13 mouse cellular contexts compared by ENCODE assay signal in the genomic region with DNA sequence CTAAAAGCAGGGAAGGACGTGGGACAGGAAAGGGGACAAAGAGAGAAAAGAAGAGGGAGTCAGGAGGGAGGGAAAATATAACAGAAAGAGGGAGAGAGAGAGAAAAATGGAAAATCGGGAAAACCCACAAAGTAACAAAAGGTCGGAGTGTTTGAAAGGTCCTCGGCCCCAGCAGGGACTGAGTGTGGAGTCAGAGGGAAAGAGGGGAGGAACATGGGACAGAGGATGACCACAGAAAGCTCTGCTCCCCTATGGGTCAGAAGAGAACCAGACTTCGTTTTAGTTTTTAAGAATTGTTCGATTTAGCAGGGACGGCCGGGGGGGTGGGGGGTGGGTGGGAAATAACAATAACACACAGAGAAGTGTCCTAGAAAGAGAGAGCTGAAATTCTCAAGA.
A peak's percentile ranks its signal among the peaks of the same experiment; 100 is the strongest.
DNase-seq lines count a peak whose midpoint lies in the region; ATAC-seq and TF ChIP-seq lines count a peak whose summit lies in the region.
"Had no signal": no experiment of that assay in that cellular context is flagged by ENCODE, and none has a peak within 500 bp of the region (broad histone marks: within the 10 kb centered on the region; RNA-seq: fewer than 3 reads in every experiment).

No protein-coding gene starts in this region.

- no peak for DNase-seq in heart, adult 9 months (ENCODE audit: low spot score in 2 of 2)
- no peak for DNase-seq in hindbrain, embryonic 11.5 days (ENCODE audit: low spot score)
- DNase-seq in lung, adult 18-20 months, result no peak
- no peak for DNase-seq in testis, postnatal 10 days (ENCODE audit: low spot score)
- DNase-seq in liver, postnatal 0 days, result no peak
- DNase-seq: gastrocnemius, adult 2 months; kidney, postnatal 36 days; lung, postnatal 10 days; thymus, postnatal 14 days had no signal

- ATAC-seq in heart, embryonic 11.5 days (replicated peaks; ENCODE audit: insufficient number of reproducible peaks, low FRiP score, low TSS enrichment), result no peak
- ATAC-seq in embryonic facial prominence, embryonic 13.5 days (ENCODE audit: insufficient number of reproducible peaks, insufficient read depth, low FRiP score, low TSS enrichment, low read depth), result no peak
- peak; percentile 41; the same call in 1 of the 2 replicates for ATAC-seq in hindbrain, embryonic 11.5 days (ENCODE audit: low FRiP score)
- ATAC-seq in midbrain, embryonic 13.5 days, result peak; percentile 16; the same call in 1 of the 2 replicates
- ATAC-seq in liver, postnatal 0 days, result no peak

- WGBS in heart, embryonic 11.5 days (ENCODE audit: insufficient replicate concordance), result 66% methylated on average over 8 of the region's 8 CpGs
- WGBS in embryonic facial prominence, embryonic 13.5 days, result 49% methylated on average over 8 of the region's 8 CpGs
- 51% methylated on average over 8 of the region's 8 CpGs for WGBS in hindbrain, embryonic 11.5 days
- 17% methylated on average over 8 of the region's 8 CpGs for WGBS in midbrain, embryonic 13.5 days
- WGBS in liver, postnatal 0 days (ENCODE audit: insufficient replicate concordance), result 61% methylated on average over 8 of the region's 8 CpGs

- H3K36me3 ChIP-seq in heart, embryonic 11.5 days (ENCODE audit: control insufficient read depth, insufficient read depth, low read length), result no peaks in the 10 kb centered on the region
- H3K36me3 ChIP-seq in embryonic facial prominence, embryonic 13.5 days, result no peaks in the 10 kb centered on the region
- no peaks in the 10 kb centered on the region for H3K36me3 ChIP-seq in hindbrain, embryonic 11.5 days (ENCODE audit: control insufficient read depth, insufficient read depth, low read length)
- no peaks in the 10 kb centered on the region for H3K36me3 ChIP-seq in midbrain, embryonic 13.5 days
- no peaks in the 10 kb centered on the region for H3K36me3 ChIP-seq in liver, postnatal 0 days (replicated peaks; ENCODE audit: insufficient read depth, low read length)

- H3K4me1 ChIP-seq in heart, embryonic 11.5 days (ENCODE audit: control insufficient read depth, insufficient read depth, low read length), result peaks cover 4% of the 10 kb centered on the region; the same call in 1 of the 2 replicates
- H3K4me1 ChIP-seq in embryonic facial prominence, embryonic 13.5 days, result peaks cover 10% of the 10 kb centered on the region
- H3K4me1 ChIP-seq in hindbrain, embryonic 11.5 days (replicated peaks; ENCODE audit: control insufficient read depth, insufficient read depth, low read length), result no peaks in the 10 kb centered on the region
- H3K4me1 ChIP-seq in midbrain, embryonic 13.5 days (replicated peaks), result peaks cover 16% of the 10 kb centered on the region
- no peaks in the 10 kb centered on the region for H3K4me1 ChIP-seq in liver, postnatal 0 days (ENCODE audit: insufficient read depth)

- peak overlapping the region; percentile 56; the same call in 1 of the 2 replicates for H3K9ac ChIP-seq in heart, embryonic 11.5 days (ENCODE audit: low read depth, low read length)
- H3K9ac ChIP-seq in embryonic facial prominence, embryonic 13.5 days, result 0 out of 2 replicates have a peak overlapping the region, but pooled peaks have one; percentile 3
- H3K9ac ChIP-seq in hindbrain, embryonic 11.5 days (ENCODE audit: low read depth, low read length), result no peak overlapping the region
- H3K9ac ChIP-seq in midbrain, embryonic 13.5 days (replicated peaks), result no peak overlapping the region
- no peak overlapping the region for H3K9ac ChIP-seq in liver, postnatal 0 days (replicated peaks)

- no peaks in the 10 kb centered on the region for H3K27me3 ChIP-seq in heart, embryonic 11.5 days (ENCODE audit: control insufficient read depth, insufficient read depth, low read length)
- peaks cover 6% of the 10 kb centered on the region; the same call in 1 of the 2 replicates for H3K27me3 ChIP-seq in embryonic facial prominence, embryonic 13.5 days
- H3K27me3 ChIP-seq in hindbrain, embryonic 11.5 days (ENCODE audit: control insufficient read depth, insufficient read depth, low read length), result no peaks in the 10 kb centered on the region
- H3K27me3 ChIP-seq in midbrain, embryonic 13.5 days, result peaks cover 18% of the 10 kb centered on the region; the same call in 1 of the 2 replicates
- no peaks in the 10 kb centered on the region for H3K27me3 ChIP-seq in liver, postnatal 0 days (ENCODE audit: insufficient read depth, low read length)

- no peak for TF ChIP-seq EP300 in liver, postnatal 0 days (IDR thresholded peaks at IDR 0.05; ENCODE audit: low read depth)

- H3K4me3 ChIP-seq in heart, embryonic 11.5 days (ENCODE audit: low read depth, low read length), result no peak overlapping the region
- H3K4me3 ChIP-seq in embryonic facial prominence, embryonic 13.5 days, result no peak overlapping the region
- H3K4me3 ChIP-seq in hindbrain, embryonic 11.5 days (ENCODE audit: low read depth, low read length), result no peak overlapping the region
- H3K4me3 ChIP-seq in midbrain, embryonic 13.5 days (replicated peaks), result no peak overlapping the region
- no peak overlapping the region for H3K4me3 ChIP-seq in liver, postnatal 0 days (ENCODE audit: low read depth, low read length)
- H3K4me3 ChIP-seq: myocyte had no signal

- no peaks in the 10 kb centered on the region for H3K9me3 ChIP-seq in heart, embryonic 11.5 days (replicated peaks; ENCODE audit: control insufficient read depth, low read length)
- no peaks in the 10 kb centered on the region for H3K9me3 ChIP-seq in embryonic facial prominence, embryonic 13.5 days
- no peaks in the 10 kb centered on the region for H3K9me3 ChIP-seq in hindbrain, embryonic 11.5 days (ENCODE audit: control insufficient read depth, low read length)
- no peaks in the 10 kb centered on the region for H3K9me3 ChIP-seq in midbrain, embryonic 13.5 days
- H3K9me3 ChIP-seq in liver, postnatal 0 days (ENCODE audit: low read length), result no peaks in the 10 kb centered on the region

- no peak overlapping the region; the same call in 1 of the 2 replicates for H3K4me2 ChIP-seq in heart, embryonic 11.5 days
- H3K4me2 ChIP-seq in embryonic facial prominence, embryonic 13.5 days, result peak overlapping the region; percentile 60
- H3K4me2 ChIP-seq in hindbrain, embryonic 11.5 days (replicated peaks; ENCODE audit: low read depth, low read length), result no peak overlapping the region
- peak overlapping the region; percentile 49 for H3K4me2 ChIP-seq in midbrain, embryonic 13.5 days (replicated peaks)
- no peak overlapping the region for H3K4me2 ChIP-seq in liver, postnatal 0 days (ENCODE audit: low read depth, low read length)

- TF ChIP-seq CTCF in liver, postnatal 0 days (IDR thresholded peaks at IDR 0.05; ENCODE audit: low read depth), result no peak

- H3K27ac ChIP-seq in heart, embryonic 11.5 days (ENCODE audit: low read depth, low read length), result no peak overlapping the region
- H3K27ac ChIP-seq in embryonic facial prominence, embryonic 13.5 days, result no peak overlapping the region
- no peak overlapping the region for H3K27ac ChIP-seq in hindbrain, embryonic 11.5 days (ENCODE audit: low read depth, low read length)
- H3K27ac ChIP-seq in midbrain, embryonic 13.5 days, result peak overlapping the region; percentile 25
- no peak overlapping the region for H3K27ac ChIP-seq in liver, postnatal 0 days (ENCODE audit: low read depth)
- H3K27ac ChIP-seq: gastrocnemius, adult 2 months had no signal

Comparison
In these comparisons a context has a peak if more than half of its experiments do, and no peak if none do; other contexts are left out.
1. ATAC-seq: peak in hindbrain, embryonic 11.5 days (single experiment) and midbrain, embryonic 13.5 days (single experiment); none in heart, embryonic 11.5 days (single experiment), embryonic facial prominence, embryonic 13.5 days (single experiment) and liver, postnatal 0 days (single experiment).
2. H3K4me2 ChIP-seq: peak in embryonic facial prominence, embryonic 13.5 days (single experiment) and midbrain, embryonic 13.5 days (single experiment); none in heart, embryonic 11.5 days (single experiment), hindbrain, embryonic 11.5 days (single experiment) and liver, postnatal 0 days (single experiment).
3. H3K9ac ChIP-seq: peak in heart, embryonic 11.5 days (single experiment) and embryonic facial prominence, embryonic 13.5 days (single experiment); none in hindbrain, embryonic 11.5 days (single experiment), midbrain, embryonic 13.5 days (single experiment) and liver, postnatal 0 days (single experiment).